Mouse (Mus musculus) testis, adult 2 months (tissue): ENCODE measurements at regions not wholly inside any gene's neighbourhood (a gene's known extent, or its start where the extent isn't known, plus 50 kb on each side); places are given as distances from the start of the nearest gene placed in this dataset.

ENCODE experiments used
- H3K27ac ChIP-seq: fragments of 200-500 bp; 2 replicates; pipeline ENCODE4 v1.5.1; 2012; ENCODE audit warnings: low read depth, low read length; ENCODE audit not compliant: control insufficient read depth, insufficient read depth
- H3K27me3 ChIP-seq: fragments of 200-500 bp; 2 replicates; pipeline ENCODE4 v1.6.1; 2012; ENCODE audit warnings: mild to moderate bottlenecking, low read length, moderate library complexity; ENCODE audit not compliant: control insufficient read depth, insufficient read depth
- H3K36me3 ChIP-seq: fragments of 200-500 bp; 2 replicates; pipeline ENCODE4 v1.6.1; 2012; ENCODE audit warnings: mild to moderate bottlenecking, low read length; ENCODE audit not compliant: control insufficient read depth, insufficient read depth
- H3K4me1 ChIP-seq: fragments of 200-500 bp; 2 replicates; pipeline ENCODE4 v1.6.1; 2012; ENCODE audit warnings: low read length; ENCODE audit not compliant: control insufficient read depth, insufficient read depth
- H3K4me3 ChIP-seq: fragments of 200-500 bp; 2 replicates; pipeline ENCODE4 v1.5.1; 2012; ENCODE audit warnings: low read depth, mild to moderate bottlenecking, low read length, moderate library complexity, mixed read lengths; ENCODE audit not compliant: control insufficient read depth
- CTCF ChIP-seq: fragments of 200-500 bp; IDR thresholded peaks from 2 replicates; pipeline ENCODE4 v1.5.1; 2012; ENCODE audit warnings: low read depth, mild to moderate bottlenecking, inconsistent platforms, low read length, moderate library complexity; ENCODE audit not compliant: control insufficient read depth, insufficient read depth, insufficient replicate concordance
- POLR2A ChIP-seq: fragments of 200-500 bp; IDR thresholded peaks from 2 replicates; pipeline ENCODE4 v1.6.1; 2012; ENCODE audit warnings: low read depth, mild to moderate bottlenecking, inconsistent platforms, low read length, moderate library complexity; ENCODE audit not compliant: control insufficient read depth

DNA sequence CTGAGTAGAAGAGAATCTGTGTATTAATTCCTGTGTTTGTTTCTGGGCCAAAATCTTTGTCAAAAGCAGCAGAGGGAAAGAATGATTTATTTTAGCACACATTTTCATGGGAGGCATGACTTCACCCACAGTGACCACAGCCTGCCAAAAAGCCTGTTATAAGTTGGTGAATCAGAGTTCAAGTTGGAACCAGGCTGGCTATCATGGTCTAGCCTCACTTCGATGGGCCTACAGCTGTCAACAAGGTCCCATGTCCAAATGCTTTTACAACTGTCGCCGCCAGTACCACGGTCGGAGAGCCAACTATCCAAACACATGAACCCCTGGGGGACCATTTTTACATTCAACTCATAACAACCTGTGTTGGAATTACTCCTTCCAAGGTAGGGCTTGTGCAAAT is 103.0 kb upstream of the Pfkp start:
- TF ChIP-seq CTCF = no peak
- TF ChIP-seq POLR2A = no peak
- no peak overlapping the region for H3K4me3 ChIP-seq
- no peaks in the 10 kb centered on the region for H3K27me3 ChIP-seq
- H3K36me3 ChIP-seq = no peaks in the 10 kb centered on the region
- H3K4me1 ChIP-seq = no peaks in the 10 kb centered on the region
- H3K27ac ChIP-seq = no peak overlapping the region

- no peak overlapping the region for H3K4me3 ChIP-seq
- H3K27ac ChIP-seq = no peak overlapping the region
- no peaks in the 10 kb centered on the region for H3K27me3 ChIP-seq
- no peaks in the 10 kb centered on the region for H3K36me3 ChIP-seq
- TF ChIP-seq POLR2A = no peak
- no peak for TF ChIP-seq CTCF
- H3K4me1 ChIP-seq = no peaks in the 10 kb centered on the region
Observed at GRCm38 (mm10) chr13:6751149-6751548, 102.6 kb upstream of the Pfkp start.

DNA sequence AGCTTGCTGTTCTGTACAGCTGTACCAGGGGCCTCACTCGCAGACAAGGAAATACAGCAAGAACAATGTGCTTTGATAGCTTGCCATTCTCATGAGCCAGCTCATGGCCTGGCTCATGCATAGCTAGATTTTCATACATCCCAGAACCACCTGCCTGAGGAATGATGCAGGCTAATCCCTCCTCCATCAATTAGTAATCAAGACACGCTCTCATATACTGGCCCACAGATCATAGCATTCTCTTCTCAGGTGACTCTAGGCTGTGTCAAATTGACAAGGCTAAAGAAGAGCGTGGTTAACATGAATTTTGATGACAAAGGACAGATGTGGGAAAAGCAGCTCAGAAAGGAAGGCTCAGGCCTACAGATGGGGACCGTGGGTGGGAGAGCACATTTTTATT is 93.3 kb upstream of the Pfkp start:
- no peak overlapping the region for H3K4me3 ChIP-seq
- H3K4me1 ChIP-seq = no peaks in the 10 kb centered on the region
- TF ChIP-seq POLR2A = no peak
- TF ChIP-seq CTCF = no peak
- H3K36me3 ChIP-seq = no peaks in the 10 kb centered on the region
- no peaks in the 10 kb centered on the region for H3K27me3 ChIP-seq
- no peak overlapping the region for H3K27ac ChIP-seq

DNA sequence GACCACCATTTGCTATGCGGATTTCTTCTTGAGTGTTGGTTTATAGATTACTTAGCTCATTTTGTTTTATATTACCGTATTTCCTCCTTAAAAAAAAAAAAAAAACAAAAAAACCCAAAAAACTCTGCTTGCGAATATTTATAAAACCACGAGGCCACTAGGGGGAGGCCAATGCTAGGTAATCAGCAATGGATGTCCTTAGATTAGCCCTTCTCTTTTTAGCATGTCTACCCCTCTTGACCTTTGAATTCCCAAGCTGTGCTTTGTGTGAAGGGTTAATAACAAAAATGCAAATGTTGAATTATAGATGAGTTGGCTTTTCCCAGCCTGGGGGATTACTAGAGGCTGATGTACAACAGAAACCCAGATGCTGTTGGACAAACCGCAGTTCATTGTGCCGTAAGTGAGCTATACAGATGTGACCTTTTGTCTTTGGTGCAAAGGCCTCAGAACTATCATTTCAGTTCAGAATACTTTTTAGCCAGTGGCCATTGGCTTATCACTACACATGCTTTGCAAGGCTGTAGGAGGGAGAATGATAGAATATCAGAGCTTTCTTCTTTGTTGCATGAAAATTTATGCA is 88.5 kb upstream of the Pfkp start:
- TF ChIP-seq POLR2A = no peak
- TF ChIP-seq CTCF = no peak
- H3K27ac ChIP-seq = no peak overlapping the region

More for the DNA sequence above, 88.5 kb upstream of the Pfkp start:
- H3K4me1 ChIP-seq = no peaks in the 10 kb centered on the region
- no peaks in the 10 kb centered on the region for H3K36me3 ChIP-seq
- no peaks in the 10 kb centered on the region for H3K27me3 ChIP-seq
- H3K4me3 ChIP-seq = no peak overlapping the region
